Mouse (Mus musculus): ENCODE results near the gene Phactr1. TPM values are rescaled to one million over a fixed set of nuclear protein-coding genes. Genes with fewer than 3 reads are reported as not detected.

The Phactr1 gene
- polyA plus RNA-seq, 1 experiment from 2014 or later, result 6.4 TPM

GRCm38 (mm10) chr13:42990493-42991111 lies 310.2 kb downstream of the Phactr1 start:
- Histone ChIP-seq H3K9me3 (no peaks in the 10 kb centered on the region), H3K36me3 (no peaks in the 10 kb centered on the region), H3K9ac (no peak overlapping the region), H3K4me2 (no peak overlapping the region), H3K27me3 (no peaks in the 10 kb centered on the region), H3K4me3 (no peak overlapping the region), H3K27ac (no peak overlapping the region), H3K4me1 (no peaks in the 10 kb centered on the region)
- WGBS, result 45% methylated on average over 2 of the region's 2 CpGs
- ATAC-seq (ENCODE audit: insufficient number of reproducible peaks, low FRiP score, low TSS enrichment, low read depth), result no peak

GRCm38 (mm10) chr13:42991164-42991563 lies 310.7 kb downstream of the Phactr1 start:
- ATAC-seq (ENCODE audit: insufficient number of reproducible peaks, low FRiP score, low TSS enrichment, low read depth), result no peak
- Histone ChIP-seq H3K27ac (no peak overlapping the region), H3K9ac (no peak overlapping the region), H3K9me3 (no peaks in the 10 kb centered on the region), H3K36me3 (no peaks in the 10 kb centered on the region), H3K4me2 (no peak overlapping the region), H3K4me3 (no peak overlapping the region), H3K27me3 (no peaks in the 10 kb centered on the region), H3K4me1 (no peaks in the 10 kb centered on the region)
- WGBS, result 56% methylated on average over 3 of the region's 3 CpGs

- no peaks in the 10 kb centered on the region for H3K9me3 ChIP-seq
- no peak overlapping the region for H3K27ac ChIP-seq
- H3K9ac ChIP-seq, result no peak overlapping the region
- no peak for ATAC-seq (ENCODE audit: insufficient number of reproducible peaks, low FRiP score, low TSS enrichment, low read depth)
- H3K4me1 ChIP-seq, result no peaks in the 10 kb centered on the region
- 48% methylated on average over 4 of the region's 4 CpGs for WGBS
- no peaks in the 10 kb centered on the region for H3K36me3 ChIP-seq
- no peak overlapping the region for H3K4me3 ChIP-seq
- no peaks in the 10 kb centered on the region for H3K27me3 ChIP-seq
- H3K4me2 ChIP-seq, result no peak overlapping the region
Observed at GRCm38 (mm10) chr13:42992306-42992705, 311.9 kb downstream of the Phactr1 start.

GRCm38 (mm10) chr13:42994276-42994675 lies 313.9 kb downstream of the Phactr1 start:
- H3K4me3 ChIP-seq, result no peak overlapping the region
- no peak for ATAC-seq (ENCODE audit: insufficient number of reproducible peaks, low FRiP score, low TSS enrichment, low read depth)
- no peak overlapping the region for H3K27ac ChIP-seq
- no peaks in the 10 kb centered on the region for H3K9me3 ChIP-seq
- H3K4me2 ChIP-seq, result no peak overlapping the region
- 86% methylated on average over 3 of the region's 3 CpGs for WGBS
- H3K4me1 ChIP-seq, result no peaks in the 10 kb centered on the region
- no peak overlapping the region for H3K9ac ChIP-seq
- H3K36me3 ChIP-seq, result no peaks in the 10 kb centered on the region
- no peaks in the 10 kb centered on the region for H3K27me3 ChIP-seq

- Histone ChIP-seq H3K27me3 (no peaks in the 10 kb centered on the region), H3K4me2 (no peak overlapping the region), H3K9me3 (no peaks in the 10 kb centered on the region), H3K27ac (no peak overlapping the region), H3K9ac (no peak overlapping the region), H3K36me3 (no peaks in the 10 kb centered on the region), H3K4me3 (no peak overlapping the region), H3K4me1 (no peaks in the 10 kb centered on the region)
- no peak for ATAC-seq (ENCODE audit: insufficient number of reproducible peaks, low FRiP score, low TSS enrichment, low read depth)
- 33% methylated on average over 4 of the region's 4 CpGs for WGBS
Observed at GRCm38 (mm10) chr13:42996188-42996587, 315.8 kb downstream of the Phactr1 start.

GRCm38 (mm10) chr13:42999287-42999686 lies 318.9 kb downstream of the Phactr1 start:
- H3K9ac ChIP-seq, result no peak overlapping the region
- no peaks in the 10 kb centered on the region for H3K9me3 ChIP-seq
- no peak overlapping the region for H3K4me2 ChIP-seq
- H3K4me3 ChIP-seq, result no peak overlapping the region
- no peaks in the 10 kb centered on the region for H3K36me3 ChIP-seq
- no peaks in the 10 kb centered on the region for H3K27me3 ChIP-seq
- no peak overlapping the region for H3K27ac ChIP-seq
- H3K4me1 ChIP-seq, result no peaks in the 10 kb centered on the region
- ATAC-seq (ENCODE audit: insufficient number of reproducible peaks, low FRiP score, low TSS enrichment, low read depth), result no peak
- WGBS, result 77% methylated on average over 3 of the region's 3 CpGs

GRCm38 (mm10) chr13:43005131-43005579 lies 324.7 kb downstream of the Phactr1 start:
- H3K27me3 ChIP-seq, result no peaks in the 10 kb centered on the region

GRCm38 (mm10) chr13:43008466-43008865 lies 328.0 kb downstream of the Phactr1 start:
- H3K4me3 ChIP-seq, result no peak overlapping the region
- ATAC-seq (ENCODE audit: insufficient number of reproducible peaks, low FRiP score, low TSS enrichment, low read depth), result no peak
- peaks cover 9% of the 10 kb centered on the region; the same call in 1 of the 2 replicates for H3K4me1 ChIP-seq
- H3K4me2 ChIP-seq, result no peak overlapping the region
- no peak overlapping the region for H3K27ac ChIP-seq
- WGBS, result 64% methylated on average over 5 of the region's 5 CpGs
- no peaks in the 10 kb centered on the region for H3K36me3 ChIP-seq
- no peak overlapping the region for H3K9ac ChIP-seq
- H3K9me3 ChIP-seq, result no peaks in the 10 kb centered on the region
- no peaks in the 10 kb centered on the region for H3K27me3 ChIP-seq

More at GRCm38 (mm10) chr13:43005131-43005579, 324.7 kb downstream of the Phactr1 start:
- Histone ChIP-seq H3K4me3 (no peak overlapping the region), H3K9ac (no peak overlapping the region), H3K36me3 (no peaks in the 10 kb centered on the region), H3K9me3 (no peaks in the 10 kb centered on the region), H3K4me2 (no peak overlapping the region), H3K27ac (no peak overlapping the region), H3K4me1 (peaks cover 4% of the 10 kb centered on the region; the same call in 1 of the 2 replicates)
- ATAC-seq (ENCODE audit: insufficient number of reproducible peaks, low FRiP score, low TSS enrichment, low read depth), result no peak
- WGBS, result 28% methylated on average over 3 of the region's 3 CpGs

- Histone ChIP-seq H3K27ac (no peak overlapping the region), H3K4me3 (no peak overlapping the region), H3K27me3 (no peaks in the 10 kb centered on the region), H3K4me1 (peaks cover 9% of the 10 kb centered on the region; the same call in 1 of the 2 replicates), H3K9me3 (no peaks in the 10 kb centered on the region), H3K4me2 (no peak overlapping the region), H3K36me3 (no peaks in the 10 kb centered on the region), H3K9ac (no peak overlapping the region)
- no peak for ATAC-seq (ENCODE audit: insufficient number of reproducible peaks, low FRiP score, low TSS enrichment, low read depth)
- WGBS, result 73% methylated on average over 3 of the region's 3 CpGs
Observed at GRCm38 (mm10) chr13:43009596-43009995, 329.2 kb downstream of the Phactr1 start.

GRCm38 (mm10) chr13:43011516-43011915 lies 331.1 kb downstream of the Phactr1 start:
- Histone ChIP-seq H3K27me3 (no peaks in the 10 kb centered on the region), H3K9me3 (no peaks in the 10 kb centered on the region), H3K36me3 (no peaks in the 10 kb centered on the region), H3K4me2 (no peak overlapping the region), H3K4me1 (0 out of 2 replicates have a peak, but pooled peaks cover 6% of the 10 kb centered on the region), H3K4me3 (no peak overlapping the region), H3K9ac (no peak overlapping the region), H3K27ac (no peak overlapping the region)
- 63% methylated on average over 3 of the region's 3 CpGs for WGBS
- ATAC-seq (ENCODE audit: insufficient number of reproducible peaks, low FRiP score, low TSS enrichment, low read depth), result no peak

- Histone ChIP-seq H3K27me3 (no peaks in the 10 kb centered on the region), H3K4me1 (0 out of 2 replicates have a peak, but pooled peaks cover 6% of the 10 kb centered on the region), H3K4me3 (no peak overlapping the region), H3K36me3 (no peaks in the 10 kb centered on the region), H3K9me3 (no peaks in the 10 kb centered on the region), H3K4me2 (no peak overlapping the region), H3K9ac (no peak overlapping the region), H3K27ac (no peak overlapping the region)
- ATAC-seq (ENCODE audit: insufficient number of reproducible peaks, low FRiP score, low TSS enrichment, low read depth), result no peak
- WGBS, result 73% methylated on average over 4 of the region's 4 CpGs
Observed at GRCm38 (mm10) chr13:43013984-43014383, 333.6 kb downstream of the Phactr1 start.

GRCm38 (mm10) chr13:43015768-43016167 lies 335.3 kb downstream of the Phactr1 start:
- H3K27me3 ChIP-seq, result no peaks in the 10 kb centered on the region
- no peak overlapping the region for H3K9ac ChIP-seq
- 41% methylated on average over 6 of the region's 6 CpGs for WGBS
- no peak overlapping the region for H3K27ac ChIP-seq
- no peaks in the 10 kb centered on the region for H3K36me3 ChIP-seq
- no peak overlapping the region for H3K4me2 ChIP-seq
- ATAC-seq (ENCODE audit: insufficient number of reproducible peaks, low FRiP score, low TSS enrichment, low read depth), result no peak
- H3K4me1 ChIP-seq, result 0 out of 2 replicates have a peak, but pooled peaks cover 4% of the 10 kb centered on the region
- H3K4me3 ChIP-seq, result no peak overlapping the region
- H3K9me3 ChIP-seq, result no peaks in the 10 kb centered on the region
